Mouse (Mus musculus): ENCODE data around the gene Actg2.

Actg2 gene

DNA sequence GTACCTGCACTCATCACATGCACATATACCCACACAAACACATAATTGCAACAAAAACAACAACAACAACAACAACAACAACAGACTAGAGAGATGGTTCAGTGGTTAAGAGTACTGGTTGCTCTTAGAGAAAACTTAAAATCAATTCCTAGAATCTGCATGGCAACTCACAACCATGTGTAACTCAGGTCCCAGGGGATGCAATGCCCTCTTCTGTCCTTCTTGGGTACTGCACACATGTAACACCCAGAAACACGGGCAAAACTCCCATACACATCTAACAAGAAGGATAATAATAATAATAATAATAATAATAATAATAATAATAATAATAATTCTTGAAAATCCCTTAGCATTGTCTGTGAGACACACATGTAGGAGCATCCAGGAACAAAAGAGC, 23.6 kb downstream of the Actg2 start:
- peak; percentile 64 to 69 for DNase-seq (ENCODE audit: low spot score in 2 of 2)

DNA sequence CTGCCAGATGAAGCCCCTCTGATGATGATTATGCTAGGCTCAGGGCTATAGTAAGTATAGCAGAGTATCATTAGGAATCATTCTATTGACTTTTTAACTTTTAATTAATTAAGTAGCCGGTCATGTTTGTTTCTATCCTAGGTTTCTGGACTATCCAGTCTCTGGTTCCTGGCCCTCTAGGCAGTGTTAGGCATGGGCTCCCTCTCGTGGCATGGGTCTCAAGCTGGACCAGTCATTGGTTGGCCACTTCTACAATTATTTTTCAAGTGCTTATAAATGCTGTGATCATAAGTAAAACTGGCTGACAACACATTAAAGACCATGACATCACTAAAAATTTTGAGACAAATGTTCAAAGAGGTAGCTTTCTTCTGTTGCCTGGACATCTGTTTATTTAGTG, 25.9 kb downstream of the Actg2 start:
- no peak for DNase-seq (ENCODE audit: low spot score in 2 of 2)

DNA sequence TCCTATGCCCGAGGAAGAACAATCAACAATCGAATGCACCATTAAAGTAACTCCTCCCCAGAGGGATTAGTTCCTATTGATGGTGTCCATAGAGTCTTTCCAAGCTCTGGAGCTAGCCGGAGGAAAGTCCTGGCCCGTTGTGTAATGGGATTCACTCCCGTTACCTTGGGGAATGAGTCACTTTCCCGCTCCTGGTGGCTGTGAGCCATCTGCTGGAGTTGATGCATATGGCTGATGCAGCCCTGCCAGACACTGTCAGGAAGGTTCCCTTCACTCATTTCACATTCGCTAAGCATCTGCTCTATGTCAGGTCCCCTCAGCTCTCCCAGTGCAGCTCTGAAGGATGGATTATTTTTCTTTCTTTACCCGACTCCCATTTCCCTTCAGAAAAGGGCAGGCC, 26.6 kb downstream of the Actg2 start:
- peak; percentile 55 to 64 for DNase-seq (ENCODE audit: low spot score in 2 of 2)

DNA sequence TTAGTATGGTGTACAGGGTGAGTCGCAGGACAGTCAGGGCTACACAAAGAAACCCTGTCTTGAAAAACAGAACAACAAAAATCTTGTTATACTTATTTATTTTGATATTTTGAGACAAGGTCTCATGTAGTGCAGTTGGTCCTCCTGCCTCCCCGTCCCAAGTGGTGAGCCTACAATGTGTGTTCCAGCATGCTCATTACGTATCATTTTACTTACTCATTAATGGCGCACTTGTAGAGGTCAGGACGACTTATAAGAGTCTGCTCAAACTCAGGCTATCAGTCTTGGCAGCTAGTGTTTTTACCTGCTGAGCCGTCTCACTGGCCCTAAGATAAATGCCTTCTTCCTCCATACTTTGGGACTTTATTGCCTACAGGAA, 28.9 kb downstream of the Actg2 start:
- DNase-seq (ENCODE audit: low spot score in 2 of 2): no peak

DNA sequence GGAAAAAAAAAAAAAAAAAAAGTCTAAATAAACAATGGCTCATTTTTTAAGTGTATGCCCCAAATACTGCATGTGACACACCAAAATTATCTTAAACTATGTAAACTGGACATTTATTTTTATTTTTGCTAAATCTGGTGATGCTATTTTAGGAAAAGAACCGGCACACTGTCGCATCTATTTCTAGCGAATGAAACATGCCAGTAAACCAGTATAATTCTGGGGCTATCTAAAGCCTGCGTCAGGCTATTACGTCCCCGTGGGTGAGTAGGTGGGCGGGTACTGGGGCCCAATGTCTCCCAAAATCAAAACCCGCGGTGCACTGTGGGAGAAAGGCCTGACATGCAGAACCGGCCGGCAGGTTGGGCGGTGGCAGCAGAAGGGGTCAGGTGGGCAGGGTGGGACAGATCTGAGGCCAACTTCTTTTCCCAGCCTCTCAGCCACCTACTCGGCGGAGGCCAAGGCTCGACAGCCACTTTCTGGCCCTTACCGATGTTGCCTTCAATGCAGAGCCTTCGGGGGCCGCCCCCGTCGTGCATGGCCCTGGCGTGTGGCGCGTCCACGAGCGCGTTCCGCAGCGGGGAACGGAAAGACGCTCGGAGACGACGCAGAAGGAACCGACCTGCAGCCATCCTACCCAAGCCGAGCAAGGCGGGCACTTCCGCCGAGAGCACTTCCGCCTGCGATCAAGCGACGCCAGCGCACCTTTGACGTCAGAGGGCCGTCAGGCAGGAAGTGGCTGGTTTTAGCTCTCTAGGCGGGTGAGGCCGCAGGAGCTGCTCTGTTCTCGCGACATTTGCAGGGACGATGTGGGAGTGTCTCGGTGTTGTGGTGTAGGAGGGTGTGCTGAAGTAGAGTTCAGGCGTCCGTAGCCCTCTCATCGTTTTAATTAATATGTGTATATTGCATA, 29.6 kb downstream of the Actg2 start, which contains the start of gene Dguok:
Gene Dguok, minus strand, starts transcription at position 712 of the 910 bp plus-strand sequence.
- DNase-seq (ENCODE audit: low spot score in 2 of 2): peak; percentile 99

DNA sequence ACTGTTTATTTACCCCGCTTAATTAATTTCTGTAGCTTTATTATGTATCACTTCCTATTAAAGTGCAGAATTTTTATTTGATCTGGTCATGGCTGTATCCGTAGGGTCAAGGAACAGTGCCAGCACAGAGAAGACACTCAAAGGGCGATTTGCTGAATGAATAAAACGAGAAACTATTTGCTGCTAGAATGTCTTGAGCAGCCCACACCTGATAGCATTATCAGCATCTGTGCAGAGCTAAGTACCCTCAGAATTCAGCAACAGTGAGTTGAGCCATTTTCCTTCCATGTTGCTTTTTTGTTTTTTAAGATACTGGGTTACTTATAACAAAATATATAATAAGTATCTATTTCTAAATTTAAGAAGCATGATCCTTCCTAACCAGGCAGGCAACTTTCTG, 30.5 kb downstream of the Actg2 start:
- no peak for DNase-seq (ENCODE audit: low spot score in 2 of 2)

DNA sequence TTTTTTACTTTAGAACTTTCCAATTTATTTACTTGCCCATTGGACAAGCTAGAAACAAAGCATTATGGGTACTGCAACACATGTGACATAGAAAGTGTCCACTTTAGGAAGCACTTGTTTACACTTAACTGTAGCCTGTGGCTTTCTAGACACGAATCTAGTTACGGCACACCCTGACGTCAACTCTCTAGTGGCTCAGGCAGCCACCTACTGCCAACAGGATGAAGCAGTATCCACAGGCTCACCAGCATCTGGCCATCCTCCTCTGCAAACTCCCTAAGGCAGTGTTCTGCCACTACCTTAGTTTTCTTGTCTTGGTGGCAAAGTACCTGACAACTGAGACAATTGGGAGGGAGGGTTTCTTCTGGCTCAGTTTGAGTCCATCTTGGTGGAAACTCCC, 32.7 kb downstream of the Actg2 start:
- DNase-seq (ENCODE audit: low spot score in 2 of 2): no peak

DNA sequence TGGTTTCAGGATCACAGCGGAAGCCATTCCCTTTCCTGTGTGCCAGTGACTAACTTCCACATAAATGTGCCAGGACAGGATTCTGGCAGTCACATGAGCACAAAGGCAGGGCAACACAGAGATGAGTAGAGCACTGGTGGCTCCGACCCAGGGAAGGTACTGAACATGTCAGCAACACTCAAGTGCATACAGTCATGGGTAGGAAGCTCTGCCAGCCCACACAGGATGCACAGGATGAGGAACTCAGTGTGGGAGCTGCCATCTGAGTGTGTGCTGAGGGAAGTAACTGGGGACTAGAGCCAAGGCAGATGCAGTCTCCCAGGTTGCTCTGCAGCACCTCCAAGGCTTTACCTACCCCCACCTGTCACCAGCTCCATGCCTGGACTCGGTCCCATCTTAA, 33.4 kb downstream of the Actg2 start:
- peak; percentile 39 to 44 for DNase-seq (ENCODE audit: low spot score in 2 of 2)

DNA sequence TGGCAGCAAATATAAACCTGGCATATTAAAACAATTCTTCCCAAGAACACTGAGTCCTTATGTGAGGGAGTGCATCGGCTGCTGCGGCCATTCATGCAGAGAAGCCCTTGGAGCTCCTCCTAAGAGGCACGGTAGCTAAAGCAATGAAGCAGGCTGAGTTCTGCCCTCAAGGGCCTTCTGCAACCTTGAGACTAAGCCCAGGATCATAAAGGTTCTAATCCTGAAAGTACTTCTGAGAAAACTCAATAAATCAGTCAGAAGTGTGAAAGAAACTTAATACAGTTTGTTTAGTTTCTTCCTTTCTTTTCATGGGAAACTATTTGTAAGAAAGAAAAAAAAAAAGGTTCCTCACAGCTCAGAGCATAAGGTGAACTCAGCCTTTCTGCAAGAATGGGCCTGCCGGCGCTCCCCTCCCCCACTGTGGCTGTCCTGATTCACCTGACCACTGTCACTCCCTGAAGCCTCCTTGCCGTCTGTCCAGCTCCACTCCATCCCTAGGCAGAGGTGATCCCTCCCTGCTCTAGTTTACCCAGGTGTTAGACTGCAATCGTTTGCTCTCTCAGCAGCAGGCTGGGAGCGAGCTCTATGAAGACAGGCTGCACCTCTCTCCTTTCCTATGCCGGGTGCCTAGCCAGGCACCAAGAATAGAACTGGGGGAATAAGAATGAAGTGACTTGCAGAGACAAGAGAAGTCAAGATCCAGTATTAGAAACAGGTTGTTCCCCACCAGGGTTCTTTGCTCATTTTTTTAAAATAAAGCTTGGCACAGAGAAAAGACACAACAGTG, 34.3 kb downstream of the Actg2 start:
- DNase-seq (ENCODE audit: low spot score in 2 of 2): no peak

DNA sequence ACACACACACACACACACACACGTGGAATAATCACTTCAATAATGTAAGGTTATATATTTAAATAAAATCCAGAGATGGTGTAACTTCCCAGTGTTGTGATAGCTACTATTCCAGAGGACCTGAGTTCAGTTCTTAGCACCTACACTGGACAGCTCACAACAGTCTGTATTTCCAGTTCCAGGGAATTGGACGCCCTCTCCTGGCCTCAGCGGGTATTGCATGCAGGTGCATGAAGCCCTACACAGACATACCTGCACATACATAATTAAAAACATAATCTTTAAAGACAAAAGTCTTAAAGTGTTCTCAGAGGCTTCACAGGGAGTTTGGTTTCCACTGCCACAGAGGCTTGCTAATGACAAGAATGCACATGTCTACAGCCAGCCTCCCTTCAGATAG, 35.6 kb downstream of the Actg2 start:
- DNase-seq (ENCODE audit: low spot score in 2 of 2): no peak

DNA sequence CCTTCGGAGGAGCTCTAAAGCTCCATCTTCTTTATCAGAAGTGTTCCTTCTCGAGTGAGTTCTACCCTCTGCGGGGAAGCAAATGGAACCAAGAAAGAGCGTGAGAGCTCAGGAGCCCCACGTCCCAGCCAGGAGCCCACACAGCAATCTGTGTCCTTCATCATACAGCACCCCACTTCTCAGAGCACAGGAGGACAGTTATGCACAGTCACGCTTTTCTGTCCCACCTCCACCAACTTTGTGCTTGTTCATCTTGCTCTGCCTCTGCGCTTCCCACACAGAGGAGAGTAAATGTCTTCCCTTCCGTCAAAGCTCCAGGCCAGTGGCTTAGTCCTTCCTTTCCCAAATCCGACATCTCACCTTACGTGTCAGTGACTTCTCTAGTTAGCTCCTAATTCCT, 37.0 kb downstream of the Actg2 start:
- DNase-seq (ENCODE audit: low spot score in 2 of 2): no peak

DNA sequence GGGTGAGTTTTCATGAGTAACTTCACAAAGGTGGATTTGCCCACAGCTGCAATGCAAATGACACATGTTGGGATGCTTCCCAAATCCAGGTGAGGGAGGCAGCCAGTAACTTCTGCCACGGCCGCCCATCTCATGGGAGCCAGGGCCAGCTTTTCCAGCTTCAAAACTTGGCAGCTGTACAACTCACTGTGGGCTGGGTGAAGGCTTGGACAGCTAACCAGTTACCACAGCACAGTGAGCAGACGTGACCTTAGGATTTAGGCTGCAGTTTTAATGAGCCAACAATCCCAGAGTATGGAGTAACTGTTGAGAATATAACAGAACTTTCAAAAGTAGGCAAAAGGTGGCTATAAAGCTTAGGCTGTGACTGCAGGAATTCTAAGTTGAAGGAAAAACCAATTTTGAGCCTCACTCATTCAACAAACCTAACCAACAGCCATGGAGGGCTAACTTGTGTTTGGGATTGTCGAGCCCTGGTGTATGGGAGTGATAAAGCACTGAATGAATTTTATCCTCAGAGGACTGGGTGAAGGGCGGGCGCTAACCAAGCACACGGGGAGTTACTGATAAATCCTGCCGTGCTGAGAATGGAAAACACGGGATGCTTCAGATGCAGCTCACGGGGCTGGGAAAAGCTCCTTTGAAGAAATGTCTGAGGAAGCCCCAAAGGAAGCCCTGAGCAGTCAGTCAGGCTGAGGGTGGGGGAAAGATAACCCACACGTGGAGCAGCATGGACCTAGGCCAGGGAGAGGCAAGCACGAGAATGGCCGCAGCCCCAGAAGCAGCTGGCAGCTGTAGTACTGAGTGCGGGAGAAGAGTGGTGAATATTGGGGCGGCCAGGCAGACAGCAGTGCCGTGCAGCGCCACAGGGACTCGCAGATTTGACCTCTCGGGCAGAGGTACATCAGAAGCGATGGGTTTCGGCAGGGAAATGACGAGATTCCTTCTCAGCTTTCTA, 39.0 kb downstream of the Actg2 start:
- DNase-seq (ENCODE audit: low spot score in 2 of 2): no peak

DNA sequence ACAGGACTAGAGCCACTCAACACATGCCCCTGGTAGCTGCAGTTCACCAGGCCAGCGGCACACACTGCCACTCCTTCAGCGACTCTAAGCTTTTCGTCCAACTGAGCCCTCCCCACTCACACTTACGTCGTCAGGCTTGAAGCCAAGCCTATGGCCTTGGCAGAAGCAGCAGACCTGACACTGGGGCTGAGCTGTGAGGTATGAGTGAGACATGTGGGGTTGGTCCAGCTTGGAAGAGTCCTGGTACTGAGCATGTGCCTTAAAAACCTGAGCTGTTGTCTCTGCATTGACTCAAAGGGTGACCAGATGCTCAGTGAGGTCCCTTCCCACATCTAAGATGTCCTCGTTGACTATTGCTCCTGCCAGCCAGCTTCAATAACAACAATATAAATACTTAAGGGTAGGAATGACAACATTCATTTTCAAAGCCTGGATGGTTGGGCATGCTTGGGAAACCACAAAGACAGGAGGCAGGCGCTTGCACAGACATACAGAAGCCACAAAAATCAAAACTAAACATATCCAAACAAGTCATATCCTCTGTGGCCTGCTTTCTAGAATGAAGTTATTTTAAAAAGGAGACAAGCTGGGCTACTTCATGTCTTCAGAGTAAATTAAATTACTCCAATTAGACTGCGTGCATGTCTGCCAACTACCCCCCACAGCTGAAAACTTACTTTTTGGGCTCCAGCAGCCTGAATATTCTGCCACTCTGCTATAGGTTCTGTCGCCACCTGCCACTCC, 39.9 kb downstream of the Actg2 start:
- DNase-seq (ENCODE audit: low spot score in 2 of 2): no peak

DNA sequence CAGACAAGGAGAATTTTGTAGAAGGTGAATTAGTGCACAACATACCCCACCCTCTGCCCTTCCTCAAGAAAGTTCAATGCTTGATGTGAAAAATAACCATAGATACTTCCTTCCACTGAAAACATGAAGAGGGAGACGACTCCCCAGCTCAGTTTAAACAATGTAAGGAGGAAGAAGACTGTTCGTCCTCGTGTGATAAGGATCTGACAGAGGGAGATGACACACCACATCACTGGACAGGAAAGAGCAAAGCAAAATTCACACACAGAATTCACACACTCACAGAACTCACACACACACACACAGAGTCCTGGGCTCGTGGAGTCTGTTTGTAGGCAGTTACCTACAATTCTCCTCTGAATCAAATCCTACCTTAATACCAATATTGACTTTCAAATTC, 45.4 kb downstream of the Actg2 start:
- no peak for DNase-seq (ENCODE audit: low spot score in 2 of 2)

DNA sequence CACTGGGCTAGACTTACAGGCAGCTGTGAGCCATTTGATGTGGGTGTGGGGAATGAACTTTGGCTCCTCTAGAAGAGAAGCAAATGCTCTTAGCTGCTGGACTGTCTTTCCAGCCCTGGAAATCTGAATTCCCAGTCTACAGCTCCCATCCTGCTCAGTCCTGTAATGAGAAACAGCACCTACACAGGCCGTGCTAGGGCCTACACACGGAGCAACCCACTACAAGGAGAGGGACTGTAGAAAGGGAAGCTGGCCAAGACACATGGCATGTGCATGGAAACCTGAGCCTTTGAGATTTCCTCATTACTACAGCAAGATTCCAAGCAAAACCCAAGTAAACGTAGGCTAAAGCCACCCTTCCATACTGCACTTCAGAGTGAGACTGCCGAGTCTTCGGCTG, 47.9 kb downstream of the Actg2 start:
- DNase-seq (ENCODE audit: low spot score in 2 of 2): no peak

DNA sequence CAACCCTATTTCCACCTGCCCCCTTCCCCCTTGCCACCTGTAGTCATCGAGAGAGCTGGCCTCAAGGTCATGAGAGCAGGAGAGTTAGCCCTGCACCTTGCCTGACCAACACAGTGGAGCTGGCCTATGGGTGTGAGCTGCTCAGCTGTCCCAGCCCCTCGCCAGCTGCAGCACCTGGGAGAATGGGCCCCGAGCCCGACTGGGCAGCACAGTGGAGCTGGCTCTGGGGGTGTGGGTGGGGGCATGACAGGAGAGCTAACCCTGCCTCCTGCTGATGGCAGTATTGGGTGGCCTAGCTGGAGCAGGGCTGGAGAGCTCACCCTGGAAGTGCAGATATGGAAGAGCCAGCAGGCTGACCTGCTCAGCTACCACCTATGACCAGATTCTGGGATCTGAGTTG, 48.8 kb downstream of the Actg2 start:
- DNase-seq (ENCODE audit: low spot score in 2 of 2): no peak

DNA sequence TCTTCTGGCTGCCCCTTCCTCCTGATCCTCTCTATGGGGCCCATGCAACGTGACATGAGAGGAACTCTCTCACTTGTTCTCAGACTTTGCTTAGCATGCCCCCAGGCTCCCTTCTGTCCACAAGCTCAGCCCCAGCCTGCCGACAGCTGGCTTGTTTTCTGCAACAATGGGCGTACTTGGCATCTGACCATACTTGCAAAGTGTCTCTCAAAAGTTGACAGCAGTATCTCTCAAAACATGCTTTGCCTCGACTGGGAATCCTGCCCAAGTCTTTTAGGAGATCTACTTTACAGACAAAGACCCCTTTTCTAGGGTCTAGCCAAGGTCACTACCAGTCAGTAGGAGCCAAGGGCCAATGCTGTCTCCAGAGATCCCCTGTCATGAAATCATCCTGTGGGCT, 50.2 kb downstream of the Actg2 start:
- no peak for DNase-seq (ENCODE audit: low spot score in 2 of 2)

DNA sequence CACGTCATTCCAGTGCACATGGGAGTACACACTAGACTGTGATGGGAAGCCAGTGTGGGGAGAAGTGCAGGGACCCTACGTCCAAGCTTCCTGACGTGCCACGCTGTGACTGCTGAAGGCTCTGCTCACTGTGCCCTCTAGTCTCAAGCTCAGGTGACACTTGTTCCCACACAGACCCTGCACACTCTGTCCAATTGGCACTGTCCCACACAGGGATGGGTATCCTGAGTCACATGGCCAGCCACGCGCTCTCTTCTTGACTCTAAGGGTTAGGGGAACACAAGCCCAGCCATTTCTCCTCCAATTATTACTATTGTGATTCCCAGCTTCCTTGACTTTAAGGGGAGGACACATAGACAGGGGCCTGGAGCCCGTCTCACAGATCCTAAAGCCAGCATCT, 52.3 kb downstream of the Actg2 start:
- DNase-seq (ENCODE audit: low spot score in 2 of 2): no peak

DNA sequence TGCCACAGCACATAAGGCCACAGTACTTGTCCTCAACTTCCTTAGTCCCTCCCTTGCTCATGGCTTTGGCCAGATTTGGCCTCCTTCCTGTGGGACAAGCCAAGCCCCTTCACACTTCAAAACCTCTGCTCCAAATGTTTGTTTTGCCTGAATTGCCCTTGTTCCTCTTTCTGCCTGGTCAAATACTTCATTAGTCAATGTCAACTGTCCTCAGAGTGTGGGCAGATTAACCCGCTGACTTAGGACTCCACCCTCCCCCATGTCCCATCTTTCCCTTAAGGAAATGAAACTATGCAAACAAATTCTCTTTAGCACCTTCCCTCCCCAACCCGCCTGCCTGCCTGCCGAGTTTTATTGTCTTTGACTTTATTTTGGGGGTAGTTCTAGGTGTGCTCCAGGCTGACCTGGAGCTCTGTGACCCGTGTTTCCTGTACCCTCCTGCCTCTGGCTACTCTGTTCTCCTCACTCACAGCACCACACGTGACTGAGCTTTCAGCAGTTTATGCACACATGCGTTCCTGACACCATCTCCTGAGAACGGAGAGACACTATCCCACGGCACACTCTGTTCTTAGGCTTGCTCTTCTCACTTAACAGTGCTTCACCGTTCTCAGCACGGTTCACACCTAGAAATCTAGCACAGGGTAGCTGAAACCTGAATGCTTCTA, 53.5 kb downstream of the Actg2 start:
- no peak for DNase-seq (ENCODE audit: low spot score in 2 of 2)

DNA sequence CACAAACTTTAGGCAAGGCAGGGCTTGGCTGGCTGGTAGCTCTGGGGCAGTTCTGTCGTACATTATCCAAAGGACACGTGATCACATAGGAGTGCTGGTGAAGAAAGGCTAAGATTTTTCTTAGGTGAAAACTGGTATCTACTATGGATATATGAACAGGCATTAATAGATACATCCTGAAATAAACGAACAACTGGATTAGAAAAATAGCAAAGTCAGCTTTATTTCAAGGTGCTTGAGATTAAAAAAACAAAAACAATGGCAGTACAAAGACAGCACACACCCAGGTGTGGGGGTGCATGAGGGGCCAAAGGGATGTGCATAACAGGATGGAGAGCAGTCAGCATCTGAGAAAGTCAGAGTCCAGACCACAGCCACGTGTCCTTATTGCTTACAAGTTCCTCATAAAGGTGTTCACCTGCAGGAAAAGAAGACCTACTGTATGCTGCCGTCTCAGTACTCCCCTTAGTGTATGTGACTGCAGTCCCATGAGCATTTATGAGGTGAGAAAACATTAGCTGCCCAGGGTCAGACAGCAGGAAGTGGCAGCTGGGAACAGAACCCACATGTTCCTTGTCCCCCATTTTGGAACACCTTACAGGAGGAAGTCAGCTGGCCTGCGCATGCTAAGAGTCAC, 55.9 kb downstream of the Actg2 start:
- DNase-seq (ENCODE audit: low spot score in 2 of 2): no peak

Measured in right cerebral cortex, postnatal 10 days (tissue).